Mouse (Mus musculus): ENCODE results near the gene Catsper3. TPM values are rescaled to one million over a fixed set of nuclear protein-coding genes. Genes with fewer than 3 reads are reported as not detected.

Gene Catsper3
- total RNA-seq, 1 experiment from 2014 or later = 0.30 TPM

DNA sequence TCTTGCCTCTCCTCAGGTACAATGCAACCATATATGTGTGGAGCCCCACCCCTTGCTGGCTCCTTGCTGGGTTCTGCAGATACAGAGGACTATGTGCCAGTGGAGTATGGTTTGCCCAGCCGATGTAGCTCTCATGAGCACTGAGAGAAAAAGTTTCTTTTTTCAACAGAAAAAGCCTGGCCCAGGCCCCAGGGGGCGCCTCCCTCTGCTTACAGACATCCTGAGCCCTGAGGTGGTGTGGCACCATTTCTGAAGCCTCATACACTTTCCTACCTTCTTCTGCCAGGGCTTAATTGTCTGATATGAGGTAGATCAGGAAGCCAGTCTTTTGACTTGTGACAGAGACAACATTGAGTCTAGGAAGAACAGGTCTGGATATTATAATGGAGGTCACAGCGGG, 67.8 kb downstream of the Catsper3 start:
- no peak for DNase-seq

GRCm38 (mm10) chr13:55855793-55856192, 71.4 kb downstream of the Catsper3 start:
- no peak for DNase-seq

- no peak for DNase-seq
These were observed 74.1 kb downstream of the Catsper3 start for GRCm38 (mm10) chr13:55858463-55858862.

Other genes starting within 250 kb of the Catsper3 start
- gene Ddx41, start 247.9 kb upstream of the Catsper3 start, total RNA-seq (2021) = 52.6 and 57.3 TPM in 2 replicates
- gene Fam193b, start 213.4 kb upstream of the Catsper3 start, total RNA-seq (2021) = 75.2 and 75.3 TPM in 2 replicates
- gene Tmed9, start 210.8 kb upstream of the Catsper3 start, total RNA-seq (2021) = 144 and 170 TPM in 2 replicates
- gene B4galt7, start 184.7 kb upstream of the Catsper3 start, total RNA-seq (2021) = 16.4 and 19.7 TPM in 2 replicates
- gene Caml, start 161.6 kb upstream of the Catsper3 start, total RNA-seq (2021) = 37.4 and 37.7 TPM in 2 replicates
- gene Ddx46, start 149.5 kb upstream of the Catsper3 start, total RNA-seq (2021) = 39.2 and 48.2 TPM in 2 replicates
- 59.9 and 65.1 TPM in 2 replicates for gene B230219D22Rik, start 91.4 kb upstream of the Catsper3 start, total RNA-seq (2021)
- gene Txndc15, start 69.9 kb upstream of the Catsper3 start, total RNA-seq (2021) = 58.1 and 65.7 TPM in 2 replicates
- 62.0 and 83.2 TPM in 2 replicates for gene Pcbd2, start 57.2 kb upstream of the Catsper3 start, total RNA-seq (2021)
- gene Pitx1, start 51.6 kb downstream of the Catsper3 start, total RNA-seq (2021) = not detected in 2 replicates

Measured in adrenal gland, postnatal 25 days (tissue).